Mouse (Mus musculus) lung, adult 18-20 months (tissue): Measurements from ENCODE around the gene Ephb2.
A peak's percentile ranks its signal among the peaks of the same experiment; 100 is the strongest.

Source experiments
- DNase-seq, 2 experiments: peaks; one replicate each; pipeline ENCODE4 v3.0.0; 2022; ENCODE audit warnings: mixed read lengths in 2 of 2

The Ephb2 gene

GRCm38 (mm10) chr4:136797677-136798569 lies 37.9 kb downstream of the Ephb2 start:
- DNase-seq, result no peak

GRCm38 (mm10) chr4:136793320-136793719 lies 42.5 kb downstream of the Ephb2 start:
- no peak for DNase-seq

- DNase-seq, result peak; percentile 55 to 59
These were observed 46.0 kb downstream of the Ephb2 start for GRCm38 (mm10) chr4:136789821-136790220.

- no peak for DNase-seq
These were observed 48.4 kb downstream of the Ephb2 start for GRCm38 (mm10) chr4:136787357-136787756.

- no peak for DNase-seq
These were observed 49.1 kb downstream of the Ephb2 start for GRCm38 (mm10) chr4:136786453-136787276.

- peak in 1 of 2 experiments; percentile 15 for DNase-seq
These were observed 52.1 kb downstream of the Ephb2 start for GRCm38 (mm10) chr4:136783552-136784150.

- DNase-seq, result no peak
These were observed 53.2 kb downstream of the Ephb2 start for GRCm38 (mm10) chr4:136782579-136782925.

- DNase-seq, result peak; percentile 46 to 47
These were observed 53.8 kb downstream of the Ephb2 start for GRCm38 (mm10) chr4:136781868-136782578.

GRCm38 (mm10) chr4:136780201-136780895 lies 55.4 kb downstream of the Ephb2 start:
- no peak for DNase-seq

GRCm38 (mm10) chr4:136779156-136779555 lies 56.6 kb downstream of the Ephb2 start:
- no peak for DNase-seq

- no peak for DNase-seq
These were observed 59.3 kb downstream of the Ephb2 start for GRCm38 (mm10) chr4:136776471-136776892.

- DNase-seq, result no peak
These were observed 59.9 kb downstream of the Ephb2 start for GRCm38 (mm10) chr4:136775903-136776302.

GRCm38 (mm10) chr4:136774201-136774600 lies 61.6 kb downstream of the Ephb2 start:
- DNase-seq, result no peak

- no peak for DNase-seq
These were observed 62.7 kb downstream of the Ephb2 start for GRCm38 (mm10) chr4:136772952-136773584.

- no peak for DNase-seq
These were observed 63.5 kb downstream of the Ephb2 start for GRCm38 (mm10) chr4:136772318-136772717.

- no peak for DNase-seq
These were observed 65.1 kb downstream of the Ephb2 start for GRCm38 (mm10) chr4:136770718-136771117.

- no peak for DNase-seq
These were observed 67.3 kb downstream of the Ephb2 start for GRCm38 (mm10) chr4:136768499-136768898.

- DNase-seq, result no peak
These were observed 70.7 kb downstream of the Ephb2 start for GRCm38 (mm10) chr4:136765080-136765479.

GRCm38 (mm10) chr4:136763349-136763748 lies 72.4 kb downstream of the Ephb2 start:
- no peak for DNase-seq

- no peak for DNase-seq
These were observed 73.9 kb downstream of the Ephb2 start for GRCm38 (mm10) chr4:136761713-136762380.

- no peak for DNase-seq
These were observed 74.9 kb downstream of the Ephb2 start for GRCm38 (mm10) chr4:136760882-136761281.
